Mouse (Mus musculus) small intestine, adult 2 months (tissue): ENCODE results near the gene Arid3c. TPM values are rescaled to one million over a fixed set of nuclear protein-coding genes. Genes with fewer than 3 reads are reported as not detected.

ENCODE experiments used
- H3K27ac ChIP-seq: fragments of 200-500 bp; 2 replicates; pipeline ENCODE4 v1.5.1; 2012; ENCODE audit warnings: low read depth, low read length, control low read depth, inconsistent platforms; ENCODE audit not compliant: insufficient read depth
- H3K27me3 ChIP-seq: fragments of 200-500 bp; 2 replicates; pipeline ENCODE4 v1.6.1; 2012; ENCODE audit warnings: mild to moderate bottlenecking, moderate library complexity, low read length, inconsistent platforms; ENCODE audit not compliant: control insufficient read depth, insufficient read depth
- H3K36me3 ChIP-seq: fragments of 200-500 bp; 2 replicates; pipeline ENCODE4 v1.6.1; 2012; ENCODE audit warnings: mild to moderate bottlenecking, low read length, control low read depth, inconsistent platforms; ENCODE audit not compliant: control insufficient read depth, insufficient read depth
- H3K4me1 ChIP-seq: fragments of 200-500 bp; 2 replicates; pipeline ENCODE4 v1.6.1; 2012; ENCODE audit warnings: low read length, inconsistent platforms, mixed read lengths; ENCODE audit not compliant: control insufficient read depth, insufficient read depth, insufficient read length
- H3K4me3 ChIP-seq: fragments of 200-500 bp; 2 replicates; pipeline ENCODE4 v1.5.1; 2012; ENCODE audit warnings: low read depth, mild to moderate bottlenecking, control low read depth, inconsistent platforms, low read length, moderate library complexity
- CTCF ChIP-seq: fragments of 200-500 bp; IDR thresholded peaks from 2 replicates; pipeline ENCODE4 v1.5.1; 2012; ENCODE audit warnings: low read depth, mild to moderate bottlenecking, control low read depth, inconsistent platforms, low read length, moderate library complexity, mixed read lengths; ENCODE audit not compliant: insufficient replicate concordance, insufficient read length; ENCODE audit errors: extremely low read depth
- POLR2A ChIP-seq: fragments of 200-500 bp; IDR thresholded peaks from 2 replicates; pipeline ENCODE4 v1.6.1; 2012; ENCODE audit warnings: low read depth, mild to moderate bottlenecking, control low read depth, inconsistent platforms, low read length, moderate library complexity
- WGBS: fragments of 180-500 bp; shearing (Covaris S2); methylation state at CpG from one replicate; pipeline ENCODE4 v1.1.7; 2018; 5-methylcytosine and 5-hydroxymethylcytosine counted together
- polyA plus RNA-seq: library from polyadenylated mRNA; depleted of rRNA; stranded (reverse); fragments of >200 nt; gene quantifications from 2 replicates; pipeline ENCODE4 v1.2.3, GENCODE M21; 2012

Arid3c gene
- polyA plus RNA-seq, 1 experiment: 0.09 TPM

DNA sequence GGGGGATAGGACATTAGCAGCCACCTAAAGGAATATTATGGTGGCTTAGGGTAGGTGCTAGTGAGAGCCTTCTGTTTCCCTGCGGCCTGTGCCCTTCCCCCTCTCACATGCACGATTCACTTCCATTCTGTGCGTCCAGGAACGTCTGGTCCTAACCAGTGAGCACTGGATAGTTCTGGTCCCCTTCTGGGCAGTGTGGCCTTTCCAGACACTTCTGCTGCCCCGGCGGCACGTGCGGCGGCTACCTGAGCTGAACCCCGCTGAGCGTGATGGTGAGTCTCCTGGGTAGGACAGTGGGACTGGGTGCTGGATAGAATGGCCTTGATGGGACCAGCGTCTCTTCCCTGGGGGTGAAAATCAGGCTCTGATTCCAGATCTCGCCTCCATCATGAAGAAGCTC is 26.4 kb upstream of the Arid3c start:
- no peak overlapping the region for H3K4me3 ChIP-seq
- TF ChIP-seq POLR2A: no peak
- TF ChIP-seq CTCF: no peak
- H3K27ac ChIP-seq: no peak overlapping the region
- 95% methylated on average over 13 of the region's 13 CpGs for WGBS
- H3K36me3 ChIP-seq: peaks cover 12% of the 10 kb centered on the region
- peaks cover 16% of the 10 kb centered on the region for H3K4me1 ChIP-seq
- H3K27me3 ChIP-seq: no peaks in the 10 kb centered on the region

DNA sequence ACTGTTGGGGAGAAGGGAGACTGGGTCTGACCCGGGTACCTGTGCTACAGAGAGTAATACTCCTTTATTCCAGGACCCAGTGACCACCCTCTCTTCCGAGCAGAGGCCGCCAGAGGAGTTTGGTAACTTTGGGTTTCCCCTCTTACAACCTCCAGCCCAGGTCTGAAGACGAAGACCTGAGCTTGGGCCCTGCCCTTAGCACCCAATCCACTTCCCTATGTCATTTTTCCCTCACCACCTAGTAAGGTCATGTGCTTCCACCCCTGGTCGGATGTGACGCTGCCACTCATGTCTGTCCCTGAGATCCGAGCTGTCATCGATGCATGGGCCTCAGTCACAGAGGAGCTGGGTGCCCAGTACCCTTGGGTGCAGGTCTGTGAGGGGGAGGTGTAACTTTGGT is 25.5 kb upstream of the Arid3c start:
- H3K27ac ChIP-seq: no peak overlapping the region
- TF ChIP-seq CTCF: no peak
- TF ChIP-seq POLR2A: no peak
- WGBS: 68% methylated on average over 8 of the region's 8 CpGs
- H3K4me3 ChIP-seq: peak overlapping the region; percentile 69
- H3K4me1 ChIP-seq: peaks cover 16% of the 10 kb centered on the region; the same call in 1 of the 2 replicates
- H3K27me3 ChIP-seq: no peaks in the 10 kb centered on the region
- H3K36me3 ChIP-seq: peaks cover 12% of the 10 kb centered on the region

DNA sequence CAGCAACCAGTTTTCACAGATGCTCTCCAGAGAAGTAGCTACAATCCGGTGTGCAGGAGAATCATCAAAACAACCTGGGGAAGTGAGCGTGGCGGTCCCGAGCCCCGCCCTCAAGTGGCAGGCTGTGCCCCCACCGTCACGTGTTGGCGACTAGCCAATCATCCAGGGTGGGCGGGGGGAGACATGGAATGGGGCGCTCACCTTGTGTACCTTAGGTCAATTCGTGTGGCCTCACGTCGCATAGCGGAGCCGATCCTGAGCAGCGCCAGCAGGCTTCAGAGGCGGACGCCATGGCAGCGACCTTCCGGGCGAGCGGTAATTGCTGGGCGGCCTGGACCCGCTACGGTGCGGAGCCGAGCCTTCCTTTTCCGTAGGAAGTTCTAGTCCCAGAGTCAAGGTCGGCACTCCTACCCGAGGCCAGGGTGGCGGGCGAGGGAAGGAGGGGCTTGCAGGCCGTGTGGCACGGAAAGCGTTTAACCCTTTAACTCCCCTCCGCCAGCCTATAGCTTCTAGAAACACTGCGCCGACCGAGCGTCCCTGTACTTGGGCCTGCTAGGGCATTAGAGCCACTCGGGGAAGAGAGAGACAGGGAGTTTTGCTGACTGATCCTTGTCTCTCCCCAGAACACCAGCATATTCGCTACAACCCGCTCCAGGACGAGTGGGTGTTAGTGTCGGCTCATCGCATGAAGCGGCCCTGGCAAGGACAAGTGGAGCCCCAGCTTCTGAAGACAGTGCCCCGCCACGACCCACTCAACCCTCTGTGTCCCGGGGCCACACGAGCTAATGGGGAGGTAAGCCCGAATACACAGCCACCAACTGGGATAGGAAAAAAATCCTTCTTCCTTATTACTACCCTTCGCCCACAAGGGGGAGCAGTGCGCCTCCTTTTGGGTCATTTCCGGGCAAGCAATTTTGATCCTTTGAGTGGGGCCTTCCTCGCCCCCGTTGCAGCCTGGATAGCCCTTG is 24.7 kb upstream of the Arid3c start, which contains the start of gene Sigmar1:
Gene Sigmar1, minus strand, starts transcription at position 820 of the 968 bp plus-strand sequence.
- peak within 1 kb of the TSS; percentile 80 for H3K27ac ChIP-seq
- WGBS: under 1% methylated on average over 57 of the region's 57 CpGs
- peaks cover 10% of the 10 kb centered on the region; the same call in 1 of the 2 replicates for H3K4me1 ChIP-seq
- no peaks in the 10 kb centered on the region for H3K27me3 ChIP-seq
- peaks cover 12% of the 10 kb centered on the region for H3K36me3 ChIP-seq
- peak; percentile 86 for TF ChIP-seq POLR2A
- TF ChIP-seq CTCF: peak; percentile 90
- peak within 1 kb of the TSS; percentile 69 for H3K4me3 ChIP-seq

DNA sequence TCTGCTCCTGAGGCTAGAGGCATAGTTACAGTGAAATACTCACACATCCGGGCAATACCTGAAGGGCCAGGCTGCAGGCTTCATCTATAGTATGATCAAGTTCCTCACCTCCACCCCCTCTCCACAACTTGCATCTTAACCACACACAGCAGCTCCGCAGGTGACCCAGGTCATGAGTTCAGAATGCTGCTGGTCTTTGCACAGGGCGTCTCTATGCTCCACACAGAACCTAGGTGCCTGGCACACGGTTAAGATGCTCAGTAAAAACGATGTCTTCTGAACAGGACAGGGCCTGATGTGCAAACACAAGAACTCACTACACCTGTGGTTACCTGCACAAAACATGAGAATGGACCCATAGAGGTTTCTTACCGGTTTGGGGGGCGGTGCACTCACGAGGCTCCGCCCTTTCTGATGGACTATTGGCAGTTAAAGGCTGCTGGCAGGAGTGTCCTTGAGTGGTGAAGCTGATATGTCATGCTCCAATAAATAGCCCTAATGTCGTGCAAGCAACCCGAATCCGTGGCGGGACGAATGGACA is 23.9 kb upstream of the Arid3c start, which contains the start of gene Galt:
Gene Galt, plus strand, starts transcription at position 432 of the 541 bp plus-strand sequence.
- H3K27me3 ChIP-seq: no peaks in the 10 kb centered on the region
- H3K36me3 ChIP-seq: peaks cover 12% of the 10 kb centered on the region
- peaks cover 9% of the 10 kb centered on the region; the same call in 1 of the 2 replicates for H3K4me1 ChIP-seq
- no peak for TF ChIP-seq POLR2A
- TF ChIP-seq CTCF: no peak
- 9% methylated on average over 14 of the region's 14 CpGs for WGBS
- H3K4me3 ChIP-seq: peak within 1 kb of the TSS; percentile 69
- peak within 1 kb of the TSS; percentile 80 for H3K27ac ChIP-seq

DNA sequence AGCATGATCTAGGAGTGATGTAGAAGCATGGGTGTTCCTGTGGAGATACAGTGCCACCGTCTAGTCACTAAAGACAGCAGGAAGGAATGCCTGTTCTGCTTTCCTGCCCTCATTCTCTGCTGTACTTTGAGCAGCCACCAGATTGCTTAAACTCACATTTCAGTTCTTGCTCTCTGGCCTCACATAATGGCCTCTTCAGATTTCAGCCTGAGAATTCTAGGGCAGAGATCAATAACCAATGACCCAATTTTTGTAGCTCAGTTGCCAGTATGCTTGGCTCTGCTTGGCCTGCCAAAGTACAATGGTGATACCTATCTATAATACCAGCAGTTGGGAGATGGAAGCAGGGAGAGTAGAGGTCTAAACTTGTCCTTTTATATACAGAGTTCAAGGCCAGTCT is 14.1 kb upstream of the Arid3c start:
- H3K4me1 ChIP-seq: peaks cover 5% of the 10 kb centered on the region
- TF ChIP-seq CTCF (no peak), POLR2A (no peak)
- no peaks in the 10 kb centered on the region for H3K36me3 ChIP-seq
- WGBS: 80% methylated on average over 1 of the region's 1 CpGs
- no peak overlapping the region for H3K27ac ChIP-seq
- H3K27me3 ChIP-seq: no peaks in the 10 kb centered on the region
- H3K4me3 ChIP-seq: no peak overlapping the region

DNA sequence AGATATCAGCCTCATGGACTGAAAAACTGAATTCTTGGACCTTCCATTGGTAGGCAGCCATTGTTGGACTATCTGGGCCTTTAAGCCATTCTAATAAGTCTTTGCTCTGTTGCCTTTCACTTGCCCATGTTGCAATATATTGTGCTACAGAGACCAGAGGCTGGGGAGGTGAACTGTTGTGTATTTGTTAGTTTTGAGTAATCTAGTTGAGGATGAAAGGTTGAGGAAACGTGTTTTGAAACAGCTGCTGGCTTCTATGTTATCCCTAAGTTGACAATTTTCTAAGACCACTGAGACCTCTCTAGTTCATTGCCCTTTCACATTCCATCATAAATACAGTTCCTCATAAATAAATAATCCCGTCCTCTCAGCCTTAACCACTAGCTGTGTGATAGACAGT is 13.2 kb upstream of the Arid3c start:
- no peak overlapping the region for H3K4me3 ChIP-seq
- no peaks in the 10 kb centered on the region for H3K27me3 ChIP-seq
- 86% methylated on average over 2 of the region's 2 CpGs for WGBS
- no peaks in the 10 kb centered on the region for H3K36me3 ChIP-seq
- no peak for TF ChIP-seq POLR2A
- TF ChIP-seq CTCF: no peak
- peaks cover 8% of the 10 kb centered on the region for H3K4me1 ChIP-seq
- no peak overlapping the region for H3K27ac ChIP-seq

DNA sequence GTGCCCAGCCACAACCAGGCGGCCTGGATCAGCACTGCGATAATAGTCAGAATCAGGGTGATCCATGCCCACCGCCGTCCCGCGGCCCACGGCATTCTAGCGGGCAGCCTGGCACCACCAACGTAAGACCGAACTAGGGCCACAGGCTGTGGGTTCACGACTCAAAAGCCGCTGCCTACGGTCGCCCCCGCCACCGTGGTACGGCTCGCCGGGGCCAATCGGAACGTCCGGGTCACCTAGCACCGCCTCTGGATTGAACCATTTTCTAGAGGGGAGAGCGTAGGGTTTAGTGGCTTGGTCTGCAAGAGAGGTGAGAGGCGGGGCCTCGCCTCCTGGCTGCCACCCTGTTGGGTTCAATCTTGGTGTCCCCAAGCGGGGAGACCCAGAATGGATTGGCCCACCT is 10.2 kb upstream of the Arid3c start:
- TF ChIP-seq POLR2A (peak; percentile 81), CTCF (peak; percentile 21; the same call in 1 of the 2 replicates)
- Histone ChIP-seq H3K27me3 (no peaks in the 10 kb centered on the region), H3K4me3 (peak overlapping the region; percentile 72)

More for the DNA sequence above, 10.2 kb upstream of the Arid3c start:
- WGBS: under 1% methylated on average over 27 of the region's 27 CpGs
- Histone ChIP-seq H3K4me1 (peaks cover 11% of the 10 kb centered on the region), H3K27ac (peak overlapping the region; percentile 42), H3K36me3 (0 out of 2 replicates have a peak, but pooled peaks cover 3% of the 10 kb centered on the region)
